Mouse (Mus musculus) forebrain, embryonic 15.5 days (tissue): ENCODE measurements around the gene Arhgap28. TPM values are rescaled to one million over a fixed set of nuclear protein-coding genes. Genes with fewer than 3 reads are reported as not detected.

Source experiments
- ATAC-seq: fragments of 200-750 bp; cut with Nextera tagmentation; replicated peaks from 2 replicates; pipeline ENCODE4 v1.8.0; 2017; ENCODE audit warnings: mild to moderate bottlenecking, moderate TSS enrichment, moderate library complexity
- H3K27ac ChIP-seq: fragments of 300-500 bp; sonication (generic); replicated peaks from 2 replicates; pipeline ENCODE4 v1.5.1; 2015; ENCODE audit warnings: mild to moderate bottlenecking, inconsistent platforms
- H3K27me3 ChIP-seq: fragments of 300-500 bp; sonication (generic); 2 replicates; pipeline ENCODE4 v1.6.1; 2015; ENCODE audit warnings: inconsistent platforms
- H3K36me3 ChIP-seq: fragments of 300-500 bp; sonication (generic); 2 replicates; pipeline ENCODE4 v1.6.1; 2015; ENCODE audit warnings: mild to moderate bottlenecking, inconsistent platforms
- H3K4me1 ChIP-seq: fragments of 300-500 bp; sonication (generic); 2 replicates; pipeline ENCODE4 v1.6.1; 2015; ENCODE audit warnings: inconsistent platforms
- H3K4me2 ChIP-seq: fragments of 300-500 bp; sonication (generic); replicated peaks from 2 replicates; pipeline ENCODE4 v1.6.1; 2015; ENCODE audit warnings: mild to moderate bottlenecking, inconsistent platforms
- H3K4me3 ChIP-seq: fragments of 300-500 bp; sonication (generic); 2 replicates; pipeline ENCODE4 v1.5.1; 2015; ENCODE audit warnings: mild to moderate bottlenecking, inconsistent platforms
- H3K9ac ChIP-seq: fragments of 300-500 bp; sonication (generic); replicated peaks from 2 replicates; pipeline ENCODE4 v1.6.1; 2015; ENCODE audit warnings: mild to moderate bottlenecking, inconsistent platforms
- H3K9me3 ChIP-seq: fragments of 300-500 bp; sonication (generic); 2 replicates; pipeline ENCODE4 v1.6.1; 2016; ENCODE audit warnings: inconsistent platforms
- WGBS: fragments of 180-500 bp; shearing (Covaris S2); methylation state at CpG from one replicate; pipeline ENCODE4 v1.1.7; 2015; ENCODE audit warnings: mixed read lengths; 5-methylcytosine and 5-hydroxymethylcytosine counted together
- polyA plus RNA-seq: library from polyadenylated mRNA; unstranded; fragments of >200 nt; fragmentation: Nextera tagmentation; extraction: Ambion mirVana; gene quantifications from 2 replicates; pipeline ENCODE4 v1.2.1, GENCODE M21; 2015

The Arhgap28 gene
- polyA plus RNA-seq, 1 experiment from 2014 or later: 5.7 TPM

DNA sequence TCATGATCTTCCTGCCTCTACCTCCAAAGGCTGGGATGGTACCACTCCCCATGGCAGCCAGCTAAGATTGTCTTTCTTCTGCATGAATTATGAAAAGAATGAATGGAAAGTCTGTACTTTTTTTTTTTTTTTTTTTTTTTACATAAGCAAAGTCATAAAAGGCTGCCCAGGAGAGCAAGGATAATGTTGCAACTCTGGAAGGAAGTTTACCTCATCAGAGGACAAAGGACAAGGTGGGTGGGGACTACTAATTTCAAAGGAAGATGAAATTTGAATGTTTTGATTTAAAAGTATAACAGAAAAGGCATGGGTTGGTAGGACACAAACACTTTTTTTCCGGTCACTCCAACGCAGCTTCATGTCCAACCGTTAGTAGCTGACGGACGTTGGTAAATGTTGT, 107.5 kb downstream of the Arhgap28 start:
- H3K4me3 ChIP-seq: no peak overlapping the region
- no peak for ATAC-seq
- no peak overlapping the region for H3K27ac ChIP-seq
- H3K27me3 ChIP-seq: no peaks in the 10 kb centered on the region
- no peak overlapping the region for H3K9ac ChIP-seq
- 97% methylated on average over 5 of the region's 5 CpGs for WGBS
- H3K4me2 ChIP-seq: no peak overlapping the region
- no peaks in the 10 kb centered on the region for H3K36me3 ChIP-seq
- no peaks in the 10 kb centered on the region for H3K9me3 ChIP-seq
- no peaks in the 10 kb centered on the region for H3K4me1 ChIP-seq

DNA sequence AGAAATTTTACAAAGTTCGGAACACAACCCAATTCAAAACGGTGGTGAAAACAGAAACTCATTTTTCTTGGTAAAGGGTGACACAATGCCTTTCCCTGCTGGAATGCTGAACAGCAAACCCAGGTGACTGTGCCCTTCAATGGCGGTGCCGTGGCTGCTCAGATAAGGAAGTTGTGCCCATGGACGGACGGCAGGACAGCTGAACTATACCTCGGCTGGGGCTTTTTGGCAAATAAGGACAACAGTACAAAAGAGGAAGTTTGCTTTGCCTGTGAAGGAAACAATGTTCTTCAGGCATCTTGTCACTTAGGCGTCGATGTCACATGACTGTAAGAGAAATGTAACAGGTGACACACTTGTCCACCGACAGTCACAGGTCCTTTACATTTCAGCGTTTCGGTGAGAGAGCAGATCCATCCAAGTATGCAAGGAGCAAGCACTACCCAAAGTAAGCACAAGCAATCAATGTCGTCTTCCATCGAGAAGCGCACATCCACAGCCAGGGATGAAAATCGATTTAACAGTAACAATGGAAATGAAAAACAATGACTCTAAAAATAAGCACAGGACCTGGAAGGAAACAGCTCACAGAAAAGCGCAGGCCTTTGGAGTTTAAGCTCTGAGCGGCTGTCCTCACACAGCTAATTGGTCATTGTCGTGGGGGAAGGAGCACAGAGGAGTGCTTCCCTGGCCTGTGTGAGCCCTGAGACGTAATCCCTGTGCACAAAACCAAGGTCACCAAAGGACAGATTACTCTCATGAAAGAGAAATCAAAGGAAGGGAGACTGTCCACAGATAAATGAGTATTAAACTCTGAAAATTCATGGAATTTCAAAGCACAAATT, 114.2 kb downstream of the Arhgap28 start:
- Histone ChIP-seq H3K9ac (no peak overlapping the region), H3K27ac (no peak overlapping the region), H3K4me3 (no peak overlapping the region), H3K4me2 (no peak overlapping the region), H3K9me3 (no peaks in the 10 kb centered on the region), H3K27me3 (no peaks in the 10 kb centered on the region), H3K36me3 (no peaks in the 10 kb centered on the region), H3K4me1 (no peaks in the 10 kb centered on the region)
- no peak for ATAC-seq
- 44% methylated on average over 20 of the region's 20 CpGs for WGBS

DNA sequence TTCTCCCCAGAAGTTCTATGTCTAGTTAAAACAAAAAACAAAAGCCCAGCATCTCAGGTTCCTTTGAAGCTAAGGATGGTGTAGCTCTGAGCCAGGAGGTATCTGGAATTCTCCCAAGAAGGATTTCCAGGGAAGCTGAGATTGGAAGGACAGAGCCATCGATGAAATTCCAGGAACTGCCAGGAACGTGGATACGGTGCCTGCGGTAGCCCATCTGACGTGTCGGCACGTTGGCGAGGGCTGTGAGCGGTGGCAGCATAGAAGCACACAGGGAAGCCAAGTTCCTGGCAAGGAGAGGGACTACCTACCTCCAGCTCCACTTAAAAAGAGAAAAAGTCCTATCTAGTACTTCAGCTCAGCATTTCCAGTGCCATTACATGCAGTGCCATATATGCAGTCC, 115.8 kb downstream of the Arhgap28 start:
- Histone ChIP-seq H3K36me3 (no peaks in the 10 kb centered on the region), H3K4me1 (no peaks in the 10 kb centered on the region), H3K27me3 (no peaks in the 10 kb centered on the region), H3K9me3 (no peaks in the 10 kb centered on the region), H3K27ac (no peak overlapping the region), H3K4me2 (no peak overlapping the region), H3K4me3 (no peak overlapping the region), H3K9ac (no peak overlapping the region)
- no peak for ATAC-seq
- 82% methylated on average over 9 of the region's 9 CpGs for WGBS

- Histone ChIP-seq H3K4me1 (no peaks in the 10 kb centered on the region), H3K27me3 (no peaks in the 10 kb centered on the region), H3K9ac (no peak overlapping the region), H3K4me2 (no peak overlapping the region), H3K36me3 (no peaks in the 10 kb centered on the region), H3K4me3 (no peak overlapping the region), H3K9me3 (no peaks in the 10 kb centered on the region), H3K27ac (no peak overlapping the region)
- WGBS: 89% methylated on average over 5 of the region's 5 CpGs
- no peak for ATAC-seq
These were observed 117.6 kb downstream of the Arhgap28 start for GRCm38 (mm10) chr17:67886326-67886725.

GRCm38 (mm10) chr17:67877599-67877998, 126.3 kb downstream of the Arhgap28 start:
- Histone ChIP-seq H3K4me3 (no peak overlapping the region), H3K27ac (no peak overlapping the region), H3K27me3 (no peaks in the 10 kb centered on the region), H3K9ac (no peak overlapping the region), H3K4me1 (no peaks in the 10 kb centered on the region), H3K36me3 (no peaks in the 10 kb centered on the region), H3K9me3 (no peaks in the 10 kb centered on the region), H3K4me2 (no peak overlapping the region)
- 54% methylated on average over 12 of the region's 12 CpGs for WGBS
- ATAC-seq: no peak; the same call in 1 of the 2 replicates

DNA sequence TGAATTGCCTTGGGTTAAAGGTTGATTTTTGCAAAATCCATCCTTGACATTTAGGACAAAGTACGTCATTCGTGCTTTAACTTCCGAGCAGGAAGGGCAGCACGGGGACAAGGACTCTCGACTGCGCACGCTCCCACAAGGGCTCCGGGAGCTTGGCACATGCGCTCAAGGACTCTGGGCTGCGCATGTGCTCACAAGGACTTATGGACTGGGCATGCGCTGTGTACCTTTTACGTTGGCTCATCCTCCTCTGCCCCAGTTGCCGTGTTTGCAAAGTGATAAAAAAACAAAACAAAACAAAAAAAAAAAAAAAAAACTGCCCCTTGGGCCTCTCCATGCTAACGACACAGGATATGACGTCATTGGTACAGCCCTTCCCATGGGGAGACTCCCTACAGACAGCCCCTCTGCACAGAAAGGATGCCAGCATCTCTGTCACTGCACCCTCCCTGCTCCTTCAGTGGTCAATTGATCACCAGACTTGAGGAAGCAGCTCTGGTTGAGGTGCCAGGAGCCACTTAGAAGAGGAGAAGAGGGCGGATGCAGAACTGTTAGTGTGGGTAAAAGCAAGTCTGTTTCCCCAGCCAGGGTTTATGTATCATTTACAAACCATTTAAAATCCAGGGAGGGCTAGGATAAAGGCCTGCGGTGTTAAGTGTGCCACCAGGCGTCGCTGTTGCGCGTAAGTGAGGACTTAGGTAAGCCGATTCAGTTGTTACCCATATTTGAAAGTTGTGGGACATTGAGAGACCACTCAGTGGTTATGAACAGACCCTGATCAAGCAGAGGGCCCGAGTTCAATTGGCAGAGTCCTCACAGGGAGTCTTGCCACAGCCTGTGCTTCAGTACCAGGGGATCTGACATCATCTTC, 134.0 kb downstream of the Arhgap28 start:
- Histone ChIP-seq H3K4me2 (no peak overlapping the region), H3K36me3 (no peaks in the 10 kb centered on the region), H3K9ac (no peak overlapping the region), H3K9me3 (no peaks in the 10 kb centered on the region), H3K27ac (no peak overlapping the region), H3K4me3 (no peak overlapping the region), H3K27me3 (no peaks in the 10 kb centered on the region), H3K4me1 (0 out of 2 replicates have a peak, but pooled peaks cover 6% of the 10 kb centered on the region)
- peak; percentile 78 for ATAC-seq
- 71% methylated on average over 23 of the region's 23 CpGs for WGBS

DNA sequence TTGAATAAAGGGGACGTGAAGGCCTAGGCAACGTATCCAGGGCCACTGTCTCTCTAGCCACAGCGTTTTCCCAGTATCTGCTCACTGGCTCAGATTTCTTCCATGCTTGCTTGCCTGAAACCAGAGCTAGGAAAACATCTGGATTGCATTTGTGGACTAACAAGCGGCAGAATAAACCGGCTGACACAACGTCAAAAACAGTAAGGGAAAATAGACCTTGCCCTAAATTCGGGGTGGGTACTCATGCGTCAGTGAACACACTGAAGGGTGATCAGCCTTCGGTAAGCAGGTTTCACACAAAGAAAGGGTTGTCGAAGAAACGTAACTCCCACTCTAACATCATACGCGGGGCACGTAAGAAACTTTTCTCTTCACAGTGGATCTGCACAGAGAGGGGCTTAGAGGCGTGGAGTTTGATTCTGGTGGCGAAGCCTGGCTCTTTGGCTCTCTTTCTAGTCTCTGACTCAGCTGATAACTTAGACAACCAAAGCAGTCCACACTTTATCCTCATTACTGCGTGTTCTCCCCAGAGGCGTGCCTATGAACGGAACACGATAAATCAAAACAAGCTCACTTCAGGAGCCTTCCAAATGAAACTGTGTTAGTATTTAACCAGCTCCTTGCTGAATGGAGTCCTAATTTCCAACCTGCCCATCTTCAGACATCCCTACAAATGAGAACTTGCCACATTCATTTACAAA, 137.2 kb downstream of the Arhgap28 start:
- WGBS: 64% methylated on average over 20 of the region's 20 CpGs

GRCm38 (mm10) chr17:67866026-67866425, 137.9 kb downstream of the Arhgap28 start:
- 50% methylated on average over 9 of the region's 9 CpGs for WGBS
- Histone ChIP-seq H3K4me1 (0 out of 2 replicates have a peak, but pooled peaks cover 8% of the 10 kb centered on the region), H3K27ac (no peak overlapping the region), H3K9me3 (no peaks in the 10 kb centered on the region), H3K4me3 (no peak overlapping the region), H3K9ac (no peak overlapping the region), H3K27me3 (no peaks in the 10 kb centered on the region), H3K36me3 (no peaks in the 10 kb centered on the region), H3K4me2 (no peak overlapping the region)
- ATAC-seq: no peak

More for the DNA sequence above, 137.2 kb downstream of the Arhgap28 start:
- no peak for ATAC-seq
- H3K4me1 ChIP-seq: 0 out of 2 replicates have a peak, but pooled peaks cover 8% of the 10 kb centered on the region
- H3K27me3 ChIP-seq: no peaks in the 10 kb centered on the region
- H3K36me3 ChIP-seq: no peaks in the 10 kb centered on the region
- H3K27ac ChIP-seq: no peak overlapping the region
- no peak overlapping the region for H3K4me2 ChIP-seq
- no peaks in the 10 kb centered on the region for H3K9me3 ChIP-seq
- H3K9ac ChIP-seq: no peak overlapping the region
- no peak overlapping the region for H3K4me3 ChIP-seq

DNA sequence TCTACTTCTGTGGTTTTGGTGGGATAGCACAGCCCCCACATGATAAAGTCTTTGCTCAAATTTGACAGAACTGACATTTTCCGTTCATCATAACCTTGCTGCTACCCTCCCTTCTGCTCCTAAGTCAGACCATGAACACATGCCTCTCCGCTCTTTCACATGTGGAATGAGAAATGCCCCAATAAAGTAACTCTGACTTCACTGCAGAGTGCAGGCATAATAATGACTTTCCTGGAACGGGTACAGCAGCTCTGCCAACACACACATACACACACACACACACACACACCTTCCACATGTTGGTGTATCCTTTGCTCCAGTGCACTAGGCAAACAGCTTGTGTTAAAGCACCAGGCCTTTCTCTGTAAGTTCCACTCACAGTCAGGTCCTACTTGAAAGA, 139.0 kb downstream of the Arhgap28 start:
- Histone ChIP-seq H3K9ac (no peak overlapping the region), H3K9me3 (no peaks in the 10 kb centered on the region), H3K36me3 (no peaks in the 10 kb centered on the region), H3K27me3 (no peaks in the 10 kb centered on the region), H3K4me2 (no peak overlapping the region), H3K4me1 (0 out of 2 replicates have a peak, but pooled peaks cover 8% of the 10 kb centered on the region), H3K27ac (no peak overlapping the region), H3K4me3 (no peak overlapping the region)
- WGBS: 87% methylated on average over 3 of the region's 3 CpGs
- no peak for ATAC-seq

GRCm38 (mm10) chr17:67864363-67864762, 139.6 kb downstream of the Arhgap28 start:
- no peak for ATAC-seq
- Histone ChIP-seq H3K4me2 (no peak overlapping the region), H3K4me3 (no peak overlapping the region), H3K27me3 (no peaks in the 10 kb centered on the region), H3K27ac (no peak overlapping the region), H3K9me3 (no peaks in the 10 kb centered on the region), H3K4me1 (0 out of 2 replicates have a peak, but pooled peaks cover 8% of the 10 kb centered on the region), H3K9ac (no peak overlapping the region), H3K36me3 (no peaks in the 10 kb centered on the region)
- 92% methylated on average over 10 of the region's 10 CpGs for WGBS

- Histone ChIP-seq H3K27ac (no peak overlapping the region), H3K4me3 (no peak overlapping the region), H3K27me3 (no peaks in the 10 kb centered on the region), H3K36me3 (no peaks in the 10 kb centered on the region), H3K9me3 (no peaks in the 10 kb centered on the region), H3K9ac (no peak overlapping the region), H3K4me1 (0 out of 2 replicates have a peak, but pooled peaks cover 8% of the 10 kb centered on the region), H3K4me2 (no peak overlapping the region)
- WGBS: 77% methylated on average over 16 of the region's 16 CpGs
- ATAC-seq: peak; percentile 82
These were observed 142.0 kb downstream of the Arhgap28 start for GRCm38 (mm10) chr17:67861744-67862535.
